Mouse (Mus musculus): ENCODE results near the gene Ube2v1.

- TF ChIP-seq CTCF (IDR thresholded peaks at IDR 0.05; ENCODE audit: control insufficient read depth, insufficient read depth, insufficient read length) (no peak), CEBPB (IDR thresholded peaks at IDR 0.05; ENCODE audit: low read depth) (no peak), MAX (IDR thresholded peaks at IDR 0.05) (no peak)
These were observed 3.0 kb downstream of the Ube2v1 start for GRCm38 (mm10) chr2:167628872-167629271.

Measured in C2C12 (cell line).